Mouse (Mus musculus) neutrophil, adult 59 days (primary cell): ENCODE results near the gene Tmem53. TPM values are rescaled to one million over a fixed set of nuclear protein-coding genes. Genes with fewer than 3 reads are reported as not detected.

ENCODE experiments used
- total RNA-seq, 2 experiments: library from RNA; stranded (reverse); gene quantifications; 1 replicate in 1 of 2; 2 replicates in 1 of 2; pipeline ENCODE4 v1.2.4; 2023

The Tmem53 gene
- total RNA-seq, result 1 to 10 TPM in 1 of 2 experiments, under 1 TPM in 1; 0.60 to 1.4 TPM

DNA sequence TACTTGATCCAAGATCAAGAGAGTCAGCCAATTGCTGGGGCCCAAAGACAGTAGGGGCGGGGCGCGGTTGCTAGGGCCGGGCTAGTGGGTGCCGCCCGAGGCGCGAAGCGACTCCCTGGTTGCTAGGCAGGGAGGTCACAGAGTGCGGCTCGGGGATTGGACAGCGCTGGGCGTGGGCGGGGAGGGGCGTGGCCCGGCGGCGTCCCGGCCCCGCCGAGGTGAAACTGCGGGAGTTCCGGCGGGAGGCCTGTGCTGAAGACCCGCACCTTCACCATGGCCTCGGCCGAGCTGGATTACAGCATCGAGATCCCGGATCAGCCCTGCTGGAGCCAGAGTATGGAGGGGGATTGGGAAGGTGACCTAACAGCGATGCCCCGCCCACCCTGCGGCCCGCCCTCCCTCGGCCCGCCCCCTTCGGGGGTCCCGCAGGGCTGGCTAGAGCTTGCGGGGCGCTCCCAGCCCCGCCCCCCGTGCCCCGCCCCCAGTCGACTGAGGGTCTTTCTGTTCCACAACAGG lies at the start of gene Tmem53, which contains the start of gene Armh1:
Gene Tmem53, plus strand, starts transcription at position 151 of the 516 bp plus-strand sequence.
Gene Armh1, minus strand, starts transcription at position 325 of the 516 bp plus-strand sequence.

Other genes starting within 250 kb of the Tmem53 start
- gene Eif2b3, start 232.5 kb upstream of the Tmem53 start, total RNA-seq, result 1 to 10 TPM; 6.9 to 9.4 TPM
- 1 to 10 TPM; 3.0 to 3.2 TPM for gene Ptch2, start 155.9 kb upstream of the Tmem53 start, total RNA-seq
- gene Btbd19, start 126.2 kb upstream of the Tmem53 start, total RNA-seq, result 10 to 100 TPM; 40.8 to 55.3 TPM
- 1 to 10 TPM; 1.5 to 3.1 TPM for gene Tctex1d4, start 125.2 kb upstream of the Tmem53 start, total RNA-seq
- 100 to 1,000 TPM; 242 to 273 TPM for gene Plk3, start 118.0 kb upstream of the Tmem53 start, total RNA-seq
- gene Rps8, start 95.7 kb upstream of the Tmem53 start, total RNA-seq, result 100 to 1,000 TPM; 709 to 723 TPM
- 10 to 100 TPM; 24.1 to 26.3 TPM for gene Kif2c, start 69.3 kb upstream of the Tmem53 start, total RNA-seq
- not detected for gene Armh1, start 174 bp downstream of the Tmem53 start, total RNA-seq
- gene Rnf220, start 245.1 kb downstream of the Tmem53 start, total RNA-seq, result 10 to 100 TPM; 48.6 to 68.7 TPM